Mouse (Mus musculus) activated CD4-positive, CD25-positive, alpha-beta regulatory T cell, adult 9 weeks (primary cell): ENCODE results near the gene Fbxo11. TPM values are rescaled to one million over a fixed set of nuclear protein-coding genes. Genes with fewer than 3 reads are reported as not detected.

Experiments
- polyA plus RNA-seq: library from polyadenylated mRNA; unstranded; fragments of 100-300 nt; shearing (Covaris generic); gene quantifications from one replicate; pipeline ENCODE4 v1.2.1, GENCODE M21; 2017

Fbxo11 gene
- polyA plus RNA-seq = 8.6 TPM

GRCm38 (mm10) chr17:88065031-88065800 lies at the start of gene Fbxo11:
Gene Fbxo11 (minus strand): TSS chr17:88065291.

GRCm38 (mm10) chr17:87974629-87975228 lies 90.4 kb downstream of the Fbxo11 start, which contains the start of gene Msh6:
Gene Msh6 (plus strand): TSS chr17:87975062.

Other genes with a start within 250 kb of the Fbxo11 start
- gene Rpl36-ps4, start 144.3 kb downstream of the Fbxo11 start, polyA plus RNA-seq = not detected
- 44.1 TPM for gene Msh6, start 90.2 kb downstream of the Fbxo11 start, polyA plus RNA-seq